Mouse (Mus musculus): ENCODE measurements around the gene Eps15. TPM values are rescaled to one million over a fixed set of nuclear protein-coding genes. Genes with fewer than 3 reads are reported as not detected.

Gene Eps15
- 83.5 to 103 TPM (median 93.7 TPM) in 3 replicates for total RNA-seq (2017)

GRCm38 (mm10) chr4:109279689-109280458 lies at the start of gene Eps15:
Gene Eps15, plus strand, starts transcription at chr4:109280268.
- peak; percentile 91 for ATAC-seq (replicated peaks; ENCODE audit: insufficient number of reproducible peaks, low FRiP score, low TSS enrichment, poor library complexity, severe bottlenecking)

- no peak for ATAC-seq (replicated peaks; ENCODE audit: insufficient number of reproducible peaks, low FRiP score, low TSS enrichment, poor library complexity, severe bottlenecking)
Observed at GRCm38 (mm10) chr4:109234185-109234584, 45.9 kb upstream of the Eps15 start, which contains the start of gene Calr4. Gene Calr4, plus strand, starts transcription at chr4:109234485.

- no peak for ATAC-seq (replicated peaks; ENCODE audit: insufficient number of reproducible peaks, low FRiP score, low TSS enrichment, poor library complexity, severe bottlenecking)
Observed at GRCm38 (mm10) chr4:109234806-109235350, 45.2 kb upstream of the Eps15 start.

GRCm38 (mm10) chr4:109236186-109236879 lies 43.7 kb upstream of the Eps15 start:
- no peak for ATAC-seq (replicated peaks; ENCODE audit: insufficient number of reproducible peaks, low FRiP score, low TSS enrichment, poor library complexity, severe bottlenecking)

- no peak for ATAC-seq (replicated peaks; ENCODE audit: insufficient number of reproducible peaks, low FRiP score, low TSS enrichment, poor library complexity, severe bottlenecking)
Observed at GRCm38 (mm10) chr4:109238428-109239268, 41.4 kb upstream of the Eps15 start.

- ATAC-seq (replicated peaks; ENCODE audit: insufficient number of reproducible peaks, low FRiP score, low TSS enrichment, poor library complexity, severe bottlenecking): no peak
Observed at GRCm38 (mm10) chr4:109241221-109241620, 38.8 kb upstream of the Eps15 start.

GRCm38 (mm10) chr4:109241934-109242333 lies 38.1 kb upstream of the Eps15 start:
- no peak for ATAC-seq (replicated peaks; ENCODE audit: insufficient number of reproducible peaks, low FRiP score, low TSS enrichment, poor library complexity, severe bottlenecking)

- ATAC-seq (replicated peaks; ENCODE audit: insufficient number of reproducible peaks, low FRiP score, low TSS enrichment, poor library complexity, severe bottlenecking): no peak
Observed at GRCm38 (mm10) chr4:109244506-109244905, 35.6 kb upstream of the Eps15 start.

- no peak for ATAC-seq (replicated peaks; ENCODE audit: insufficient number of reproducible peaks, low FRiP score, low TSS enrichment, poor library complexity, severe bottlenecking)
Observed at GRCm38 (mm10) chr4:109245016-109245620, 35.0 kb upstream of the Eps15 start.

- peak; percentile 70; the same call in 1 of the 2 replicates for ATAC-seq (replicated peaks; ENCODE audit: insufficient number of reproducible peaks, low FRiP score, low TSS enrichment, poor library complexity, severe bottlenecking)
Observed at GRCm38 (mm10) chr4:109251605-109252004, 28.5 kb upstream of the Eps15 start.

GRCm38 (mm10) chr4:109252199-109252598 lies 27.9 kb upstream of the Eps15 start:
- ATAC-seq (replicated peaks; ENCODE audit: insufficient number of reproducible peaks, low FRiP score, low TSS enrichment, poor library complexity, severe bottlenecking): no peak

GRCm38 (mm10) chr4:109253664-109254151 lies 26.4 kb upstream of the Eps15 start:
- ATAC-seq (replicated peaks; ENCODE audit: insufficient number of reproducible peaks, low FRiP score, low TSS enrichment, poor library complexity, severe bottlenecking): 0 out of 2 replicates have a peak, but pooled peaks have one; percentile 37

- no peak for ATAC-seq (replicated peaks; ENCODE audit: insufficient number of reproducible peaks, low FRiP score, low TSS enrichment, poor library complexity, severe bottlenecking)
Observed at GRCm38 (mm10) chr4:109254511-109254910, 25.6 kb upstream of the Eps15 start.

GRCm38 (mm10) chr4:109255321-109255720 lies 24.7 kb upstream of the Eps15 start:
- ATAC-seq (replicated peaks; ENCODE audit: insufficient number of reproducible peaks, low FRiP score, low TSS enrichment, poor library complexity, severe bottlenecking): no peak

GRCm38 (mm10) chr4:109255727-109256417 lies 24.2 kb upstream of the Eps15 start:
- no peak for ATAC-seq (replicated peaks; ENCODE audit: insufficient number of reproducible peaks, low FRiP score, low TSS enrichment, poor library complexity, severe bottlenecking)

GRCm38 (mm10) chr4:109256791-109257190 lies 23.3 kb upstream of the Eps15 start:
- no peak for ATAC-seq (replicated peaks; ENCODE audit: insufficient number of reproducible peaks, low FRiP score, low TSS enrichment, poor library complexity, severe bottlenecking)

GRCm38 (mm10) chr4:109257639-109258038 lies 22.4 kb upstream of the Eps15 start:
- no peak for ATAC-seq (replicated peaks; ENCODE audit: insufficient number of reproducible peaks, low FRiP score, low TSS enrichment, poor library complexity, severe bottlenecking)

GRCm38 (mm10) chr4:109262068-109262467 lies 18.0 kb upstream of the Eps15 start:
- no peak for ATAC-seq (replicated peaks; ENCODE audit: insufficient number of reproducible peaks, low FRiP score, low TSS enrichment, poor library complexity, severe bottlenecking)

Data from monocyte, adult 5-6 weeks (primary cell).